Mouse (Mus musculus): ENCODE data around the gene Eps8l1.

DNA sequence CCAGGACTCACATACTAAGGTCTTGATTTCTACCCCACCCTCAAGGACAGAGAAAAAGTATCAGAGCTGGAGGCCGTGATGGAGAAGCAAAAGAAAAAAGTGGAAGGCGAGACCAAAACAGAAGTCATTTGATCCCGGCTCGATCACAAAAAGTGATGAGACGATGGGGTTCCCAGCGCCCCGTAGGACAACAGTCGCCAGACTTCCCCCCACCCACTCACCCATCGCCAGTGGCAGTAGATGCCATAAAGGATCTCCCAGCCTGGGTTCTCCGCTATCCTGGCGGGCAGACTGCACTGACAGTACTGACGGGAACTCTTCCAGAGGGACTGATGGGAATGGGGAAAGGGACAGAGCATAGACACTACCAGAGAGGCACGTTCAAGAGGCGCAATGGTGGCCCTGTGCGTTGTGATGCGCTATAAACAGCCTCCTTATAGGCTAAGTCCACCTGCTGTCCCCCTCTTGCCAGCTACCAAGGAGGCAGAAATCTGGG, 18.4 kb downstream of the Eps8l1 start:
- TF ChIP-seq EP300 (IDR thresholded peaks at IDR 0.05; ENCODE audit: insufficient read depth, low read depth, low read length) (no peak), CTCF (IDR thresholded peaks at IDR 0.05; ENCODE audit: low read depth, low read length) (no peak)
